Mouse (Mus musculus) erythroblast, embryonic 14.5 days (primary cell): ENCODE data around the gene Wee2.

Experiments
- GATA1 ChIP-seq: IDR thresholded peaks from 2 replicates; pipeline ENCODE4 v1.6.1; 2012; ENCODE audit warnings: low read length, inconsistent platforms, mixed read lengths
- TAL1 ChIP-seq: IDR thresholded peaks from 3 replicates; pipeline ENCODE4 v1.6.1; 2012; ENCODE audit warnings: low read length, inconsistent platforms, mixed read lengths

GRCm38 (mm10) chr6:40431812-40432211 is 7.1 kb upstream of the Wee2 start:
- TF ChIP-seq GATA1 (no peak), TAL1 (no peak)
